Mouse (Mus musculus): Measurements from ENCODE around the gene Tspan11. TPM values are rescaled to one million over a fixed set of nuclear protein-coding genes. Genes with fewer than 3 reads are reported as not detected.
A peak's percentile ranks its signal among the peaks of the same experiment; 100 is the strongest.

Tspan11 gene
- polyA plus RNA-seq, 1 experiment from 2014 or later: 3.2 TPM

DNA sequence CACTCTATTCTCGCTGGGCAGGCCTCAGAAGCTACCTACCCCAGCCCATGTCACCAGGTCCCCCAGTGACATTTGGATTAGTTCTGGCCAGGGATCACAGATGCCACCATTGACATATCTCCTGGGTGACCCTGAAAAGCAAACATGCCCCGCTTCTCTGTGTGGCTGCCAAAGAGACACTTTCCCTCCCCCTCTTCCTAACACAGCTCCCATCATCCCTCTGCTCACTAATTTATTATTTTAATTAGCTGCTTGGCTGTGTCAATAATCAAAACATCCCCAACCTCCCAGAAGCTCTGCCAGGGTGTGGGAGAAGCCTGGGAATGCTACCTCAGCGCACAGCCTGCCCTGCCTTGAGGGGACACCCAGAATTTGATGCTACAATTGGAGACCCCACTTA lies 29.6 kb downstream of the Tspan11 start:
- no peak overlapping the region for H3K27ac ChIP-seq (ENCODE audit: low read depth, low read length)
- no peak for ATAC-seq
- no peak overlapping the region for H3K4me3 ChIP-seq (ENCODE audit: low read length)
- no peaks in the 10 kb centered on the region for H3K4me1 ChIP-seq (ENCODE audit: control insufficient read depth, insufficient read depth, low read depth, low read length)
- H3K9ac ChIP-seq (ENCODE audit: low read depth, low read length): no peak overlapping the region
- no peaks in the 10 kb centered on the region; the same call in 1 of the 2 replicates for H3K27me3 ChIP-seq (replicated peaks; ENCODE audit: control insufficient read depth, insufficient read depth, low read length)
- WGBS: 48% methylated on average over 3 of the region's 3 CpGs
- no peaks in the 10 kb centered on the region for H3K36me3 ChIP-seq (ENCODE audit: control insufficient read depth, insufficient read depth, low read length)
- H3K4me2 ChIP-seq (ENCODE audit: low read length): no peak overlapping the region
- no peaks in the 10 kb centered on the region for H3K9me3 ChIP-seq (ENCODE audit: control insufficient read depth, low read length)

DNA sequence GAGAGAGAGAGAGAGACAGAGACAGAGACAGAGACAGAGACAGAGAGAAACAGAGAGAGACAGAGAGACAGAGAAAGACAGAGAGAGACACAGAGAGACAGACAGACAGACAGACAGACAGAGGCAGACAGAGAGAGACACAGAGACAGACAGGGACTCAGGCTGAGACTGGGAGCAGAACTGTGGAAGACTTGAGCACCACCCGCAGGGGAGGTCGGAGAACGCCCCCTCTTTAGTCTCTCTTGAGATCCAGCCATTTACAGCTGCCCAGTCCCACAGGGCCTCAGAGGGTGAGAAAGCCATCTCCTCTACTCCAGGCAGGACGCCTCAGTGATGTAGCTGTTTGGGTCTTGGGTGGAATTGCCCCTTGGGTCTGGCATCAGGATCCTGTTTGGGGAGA lies 30.3 kb downstream of the Tspan11 start:
- Histone ChIP-seq H3K4me2 (ENCODE audit: low read length) (no peak overlapping the region), H3K36me3 (ENCODE audit: control insufficient read depth, insufficient read depth, low read length) (no peaks in the 10 kb centered on the region), H3K4me3 (ENCODE audit: low read length) (no peak overlapping the region), H3K27ac (ENCODE audit: low read depth, low read length) (no peak overlapping the region), H3K9me3 (ENCODE audit: control insufficient read depth, low read length) (no peaks in the 10 kb centered on the region), H3K4me1 (ENCODE audit: control insufficient read depth, insufficient read depth, low read depth, low read length) (no peaks in the 10 kb centered on the region), H3K27me3 (replicated peaks; ENCODE audit: control insufficient read depth, insufficient read depth, low read length) (no peaks in the 10 kb centered on the region; the same call in 1 of the 2 replicates), H3K9ac (ENCODE audit: low read depth, low read length) (no peak overlapping the region)
- WGBS: 79% methylated on average over 4 of the region's 4 CpGs
- no peak for ATAC-seq

DNA sequence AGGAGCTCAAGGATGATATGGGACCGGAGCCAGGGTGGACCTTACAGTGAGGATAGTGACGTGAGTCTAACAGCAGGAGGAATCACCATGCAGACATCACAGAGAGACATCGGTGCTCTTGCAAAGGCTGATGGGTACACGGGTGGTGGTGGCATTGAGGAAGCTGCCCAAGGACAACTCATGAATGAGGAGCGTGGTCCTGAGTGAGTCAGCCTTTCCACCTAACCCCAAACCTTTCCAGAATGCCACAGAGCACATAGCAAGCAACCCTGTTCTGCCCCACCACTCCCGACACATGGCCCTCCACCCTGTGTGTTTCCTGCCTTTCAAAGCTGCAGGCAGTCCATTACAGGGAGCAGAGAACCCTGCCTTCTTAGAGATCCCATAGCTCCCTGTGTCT lies 32.1 kb downstream of the Tspan11 start:
- ATAC-seq: no peak
- 82% methylated on average over 6 of the region's 6 CpGs for WGBS
- Histone ChIP-seq H3K4me3 (ENCODE audit: low read length) (no peak overlapping the region), H3K36me3 (ENCODE audit: control insufficient read depth, insufficient read depth, low read length) (no peaks in the 10 kb centered on the region), H3K4me2 (ENCODE audit: low read length) (no peak overlapping the region), H3K4me1 (ENCODE audit: control insufficient read depth, insufficient read depth, low read depth, low read length) (no peaks in the 10 kb centered on the region), H3K27ac (ENCODE audit: low read depth, low read length) (no peak overlapping the region), H3K9ac (ENCODE audit: low read depth, low read length) (no peak overlapping the region), H3K9me3 (ENCODE audit: control insufficient read depth, low read length) (no peaks in the 10 kb centered on the region), H3K27me3 (replicated peaks; ENCODE audit: control insufficient read depth, insufficient read depth, low read length) (no peaks in the 10 kb centered on the region; the same call in 1 of the 2 replicates)

DNA sequence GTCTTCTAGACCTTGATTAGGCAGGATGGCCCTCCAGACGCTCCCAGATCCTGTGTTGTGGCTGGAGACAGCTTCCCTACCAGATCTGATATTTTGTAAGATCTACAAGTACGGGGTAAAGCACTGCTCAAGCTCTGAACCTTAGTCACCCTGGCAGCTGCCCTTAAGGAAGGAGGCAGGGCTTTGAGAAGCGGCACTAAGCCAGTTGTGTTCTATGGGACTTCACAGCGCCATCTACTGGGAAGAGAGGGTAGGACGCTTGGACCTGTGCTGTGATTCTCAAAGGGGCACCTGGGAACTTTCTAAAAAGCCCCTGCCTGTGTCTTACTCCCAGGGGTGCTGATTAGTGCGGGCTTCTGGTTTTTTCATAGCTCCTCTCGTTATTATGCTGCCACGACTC lies 33.3 kb downstream of the Tspan11 start:
- Histone ChIP-seq H3K4me2 (ENCODE audit: low read length) (no peak overlapping the region), H3K4me3 (ENCODE audit: low read length) (no peak overlapping the region), H3K9ac (ENCODE audit: low read depth, low read length) (no peak overlapping the region), H3K27ac (ENCODE audit: low read depth, low read length) (no peak overlapping the region), H3K4me1 (ENCODE audit: control insufficient read depth, insufficient read depth, low read depth, low read length) (no peaks in the 10 kb centered on the region), H3K9me3 (ENCODE audit: control insufficient read depth, low read length) (no peaks in the 10 kb centered on the region), H3K36me3 (ENCODE audit: control insufficient read depth, insufficient read depth, low read length) (no peaks in the 10 kb centered on the region), H3K27me3 (replicated peaks; ENCODE audit: control insufficient read depth, insufficient read depth, low read length) (no peaks in the 10 kb centered on the region; the same call in 1 of the 2 replicates)
- 5% methylated on average over 8 of the region's 8 CpGs for WGBS
- 0 out of 2 replicates have a peak, but pooled peaks have one; percentile 24 for ATAC-seq

DNA sequence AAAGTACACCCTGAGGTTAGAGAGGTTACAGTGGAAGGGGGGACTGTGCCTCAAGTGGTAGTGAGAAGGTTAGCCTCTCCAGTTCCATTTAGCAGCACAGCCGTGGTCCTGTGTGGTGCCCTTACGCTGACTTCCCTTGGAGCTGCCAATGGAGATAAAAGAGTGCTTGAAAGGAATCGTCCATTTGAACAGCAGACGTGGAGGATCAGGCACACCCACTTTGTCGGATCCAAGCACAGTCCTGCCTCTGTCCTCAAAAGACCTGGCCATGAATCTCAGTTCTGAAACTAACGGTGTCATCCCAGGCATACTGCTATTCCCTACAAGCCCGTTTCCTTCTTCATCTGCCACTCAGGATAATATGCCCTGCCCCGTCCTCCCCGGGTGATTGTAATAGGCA lies 34.6 kb downstream of the Tspan11 start:
- Histone ChIP-seq H3K4me1 (ENCODE audit: control insufficient read depth, insufficient read depth, low read depth, low read length) (0 out of 2 replicates have a peak, but pooled peaks cover 2% of the 10 kb centered on the region), H3K4me2 (ENCODE audit: low read length) (no peak overlapping the region), H3K4me3 (ENCODE audit: low read length) (no peak overlapping the region), H3K36me3 (ENCODE audit: control insufficient read depth, insufficient read depth, low read length) (no peaks in the 10 kb centered on the region), H3K27ac (ENCODE audit: low read depth, low read length) (no peak overlapping the region), H3K9ac (ENCODE audit: low read depth, low read length) (no peak overlapping the region), H3K9me3 (ENCODE audit: control insufficient read depth, low read length) (no peaks in the 10 kb centered on the region), H3K27me3 (replicated peaks; ENCODE audit: control insufficient read depth, insufficient read depth, low read length) (no peaks in the 10 kb centered on the region; the same call in 1 of the 2 replicates)
- 52% methylated on average over 9 of the region's 9 CpGs for WGBS
- ATAC-seq: no peak

DNA sequence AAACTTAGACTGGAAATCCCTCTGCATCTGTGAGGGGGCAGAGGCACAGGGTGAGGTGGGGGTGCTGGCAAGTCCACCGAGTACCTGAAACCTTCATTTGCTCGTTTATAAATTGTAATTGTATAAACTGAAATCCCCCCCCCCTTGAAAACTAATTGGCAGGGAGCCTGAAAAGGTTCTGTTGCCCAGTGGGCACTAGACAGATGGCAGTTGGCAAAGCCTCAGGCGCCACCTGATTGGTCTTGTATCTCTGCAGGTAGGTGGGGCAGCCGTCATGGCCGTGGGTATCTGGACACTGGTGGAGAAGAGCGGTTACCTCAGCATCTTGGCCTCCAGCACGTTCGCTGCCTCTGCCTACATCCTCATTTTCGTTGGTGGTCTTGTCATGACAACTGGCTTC lies 35.9 kb downstream of the Tspan11 start:
- 76% methylated on average over 9 of the region's 9 CpGs for WGBS
- Histone ChIP-seq H3K27me3 (replicated peaks; ENCODE audit: control insufficient read depth, insufficient read depth, low read length) (no peaks in the 10 kb centered on the region; the same call in 1 of the 2 replicates), H3K4me3 (ENCODE audit: low read length) (no peak overlapping the region), H3K4me1 (ENCODE audit: control insufficient read depth, insufficient read depth, low read depth, low read length) (0 out of 2 replicates have a peak, but pooled peaks cover 2% of the 10 kb centered on the region), H3K4me2 (ENCODE audit: low read length) (no peak overlapping the region), H3K9ac (ENCODE audit: low read depth, low read length) (no peak overlapping the region), H3K36me3 (ENCODE audit: control insufficient read depth, insufficient read depth, low read length) (no peaks in the 10 kb centered on the region), H3K9me3 (ENCODE audit: control insufficient read depth, low read length) (no peaks in the 10 kb centered on the region), H3K27ac (ENCODE audit: low read depth, low read length) (no peak overlapping the region)
- no peak for ATAC-seq

DNA sequence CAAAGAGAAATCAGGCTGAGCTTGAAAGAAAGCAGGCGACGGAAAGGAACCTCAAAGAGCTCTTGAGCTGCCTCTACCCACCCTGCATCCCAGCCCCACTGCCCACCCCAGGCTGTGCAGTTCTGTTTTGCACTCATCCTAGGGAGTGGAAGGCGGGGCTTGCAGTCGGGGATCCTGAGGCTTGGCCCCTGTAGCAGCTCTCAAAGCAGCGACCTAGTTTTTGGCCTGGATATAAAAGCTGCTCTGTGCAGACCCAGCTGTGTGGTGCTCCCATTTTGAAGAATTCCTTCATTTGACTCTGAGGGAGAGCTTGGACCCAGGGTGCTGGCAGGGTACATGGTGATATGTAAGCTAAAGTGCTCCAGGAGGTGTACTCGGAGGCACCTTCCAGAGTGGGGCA lies 37.4 kb downstream of the Tspan11 start:
- ATAC-seq: no peak
- Histone ChIP-seq H3K27ac (ENCODE audit: low read depth, low read length) (no peak overlapping the region), H3K4me2 (ENCODE audit: low read length) (no peak overlapping the region), H3K4me3 (ENCODE audit: low read length) (no peak overlapping the region), H3K9me3 (ENCODE audit: control insufficient read depth, low read length) (no peaks in the 10 kb centered on the region), H3K9ac (ENCODE audit: low read depth, low read length) (no peak overlapping the region), H3K4me1 (ENCODE audit: control insufficient read depth, insufficient read depth, low read depth, low read length) (0 out of 2 replicates have a peak, but pooled peaks cover 2% of the 10 kb centered on the region), H3K27me3 (replicated peaks; ENCODE audit: control insufficient read depth, insufficient read depth, low read length) (no peaks in the 10 kb centered on the region; the same call in 1 of the 2 replicates), H3K36me3 (ENCODE audit: control insufficient read depth, insufficient read depth, low read length) (no peaks in the 10 kb centered on the region)
- WGBS: 73% methylated on average over 6 of the region's 6 CpGs

DNA sequence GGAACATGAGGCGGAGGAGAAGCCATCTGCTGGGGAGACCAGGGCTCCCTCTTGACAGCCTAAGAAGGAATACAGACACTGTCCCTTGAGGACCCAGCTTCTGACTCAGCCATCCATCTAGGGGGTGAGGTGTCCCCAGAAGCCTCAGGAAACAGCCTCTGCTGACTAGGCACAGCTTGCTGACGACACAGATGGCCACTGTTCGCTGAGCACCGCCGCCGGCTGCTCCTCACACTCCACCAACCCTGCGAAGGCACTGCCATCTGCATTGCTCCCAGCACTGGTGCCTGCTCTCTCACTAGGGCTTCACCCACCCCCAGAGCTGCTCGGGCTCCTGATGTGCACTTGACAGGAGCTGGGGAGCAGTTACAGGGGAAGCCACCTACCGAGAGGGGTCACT lies 38.5 kb downstream of the Tspan11 start:
- peak; percentile 65 for ATAC-seq
- no peaks in the 10 kb centered on the region for H3K9me3 ChIP-seq (ENCODE audit: control insufficient read depth, low read length)
- 0 out of 2 replicates have a peak, but pooled peaks cover 2% of the 10 kb centered on the region for H3K4me1 ChIP-seq (ENCODE audit: control insufficient read depth, insufficient read depth, low read depth, low read length)
- no peaks in the 10 kb centered on the region; the same call in 1 of the 2 replicates for H3K27me3 ChIP-seq (replicated peaks; ENCODE audit: control insufficient read depth, insufficient read depth, low read length)
- WGBS: 46% methylated on average over 9 of the region's 9 CpGs
- no peaks in the 10 kb centered on the region for H3K36me3 ChIP-seq (ENCODE audit: control insufficient read depth, insufficient read depth, low read length)
- H3K27ac ChIP-seq (ENCODE audit: low read depth, low read length): no peak overlapping the region
- H3K4me2 ChIP-seq (ENCODE audit: low read length): no peak overlapping the region
- H3K4me3 ChIP-seq (ENCODE audit: low read length): no peak overlapping the region
- H3K9ac ChIP-seq (ENCODE audit: low read depth, low read length): no peak overlapping the region

DNA sequence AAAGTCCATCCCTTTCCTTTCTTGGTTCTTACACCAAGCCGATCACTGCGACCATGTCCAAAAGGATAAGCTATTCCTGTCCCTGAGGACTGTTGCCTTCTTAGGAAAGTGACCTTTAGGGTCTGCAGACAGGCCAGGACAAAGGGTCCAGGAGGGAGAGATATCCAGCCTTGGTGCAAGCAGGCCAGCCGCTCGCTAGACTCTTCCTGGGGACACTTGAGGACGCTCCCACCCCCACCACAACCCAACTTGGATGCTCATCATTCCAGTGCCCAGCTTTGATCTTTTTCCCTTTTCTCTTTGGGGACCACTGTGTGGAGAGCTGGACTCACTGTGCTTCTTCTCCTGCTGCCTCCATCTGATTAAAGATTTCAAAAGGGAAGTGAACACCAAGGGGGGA lies 41.3 kb downstream of the Tspan11 start:
- H3K9me3 ChIP-seq (ENCODE audit: control insufficient read depth, low read length): no peaks in the 10 kb centered on the region
- no peak for ATAC-seq
- WGBS: 83% methylated on average over 5 of the region's 5 CpGs

DNA sequence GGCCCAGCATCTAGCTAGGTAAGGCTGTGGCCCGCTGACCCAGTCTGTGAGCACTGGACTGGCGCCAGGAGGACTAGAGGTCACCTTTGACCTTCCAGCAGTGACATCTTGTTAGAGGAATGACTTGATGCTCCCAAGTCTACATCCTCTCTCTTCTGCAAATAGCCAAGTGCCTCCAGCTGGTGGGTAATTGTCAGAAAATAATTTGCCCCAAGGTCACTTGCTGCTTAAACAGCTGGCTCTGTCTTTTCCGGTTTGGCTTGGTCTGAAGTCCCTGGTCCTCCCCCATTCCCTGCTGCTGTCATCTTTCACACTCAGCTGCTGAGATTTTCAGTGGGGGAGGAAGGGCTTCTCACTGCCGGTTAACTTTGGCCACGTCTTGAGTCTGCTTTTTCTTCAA lies 45.3 kb downstream of the Tspan11 start:
- H3K36me3 ChIP-seq (ENCODE audit: control insufficient read depth, insufficient read depth, low read length): no peaks in the 10 kb centered on the region
- H3K9me3 ChIP-seq (ENCODE audit: control insufficient read depth, low read length): no peaks in the 10 kb centered on the region
- no peak for ATAC-seq
- no peaks in the 10 kb centered on the region for H3K27me3 ChIP-seq (replicated peaks; ENCODE audit: control insufficient read depth, insufficient read depth, low read length)
- H3K9ac ChIP-seq (ENCODE audit: low read depth, low read length): no peak overlapping the region
- 54% methylated on average over 5 of the region's 5 CpGs for WGBS
- no peak overlapping the region for H3K27ac ChIP-seq (ENCODE audit: low read depth, low read length)
- no peak overlapping the region for H3K4me2 ChIP-seq (ENCODE audit: low read length)
- H3K4me3 ChIP-seq (ENCODE audit: low read length): no peak overlapping the region
- peaks cover 5% of the 10 kb centered on the region for H3K4me1 ChIP-seq (ENCODE audit: control insufficient read depth, insufficient read depth, low read depth, low read length)

More for the DNA sequence above, 41.3 kb downstream of the Tspan11 start:
- H3K4me1 ChIP-seq (ENCODE audit: control insufficient read depth, insufficient read depth, low read depth, low read length): peaks cover 7% of the 10 kb centered on the region
- no peak overlapping the region for H3K27ac ChIP-seq (ENCODE audit: low read depth, low read length)
- no peaks in the 10 kb centered on the region for H3K27me3 ChIP-seq (replicated peaks; ENCODE audit: control insufficient read depth, insufficient read depth, low read length)
- no peak overlapping the region for H3K4me2 ChIP-seq (ENCODE audit: low read length)
- no peak overlapping the region for H3K4me3 ChIP-seq (ENCODE audit: low read length)
- no peak overlapping the region for H3K9ac ChIP-seq (ENCODE audit: low read depth, low read length)
- no peaks in the 10 kb centered on the region for H3K36me3 ChIP-seq (ENCODE audit: control insufficient read depth, insufficient read depth, low read length)

Measured in hindbrain, embryonic 16.5 days (tissue).